Comparison of ENCODE assay signal across 8 mouse cellular contexts in the genomic region with DNA sequence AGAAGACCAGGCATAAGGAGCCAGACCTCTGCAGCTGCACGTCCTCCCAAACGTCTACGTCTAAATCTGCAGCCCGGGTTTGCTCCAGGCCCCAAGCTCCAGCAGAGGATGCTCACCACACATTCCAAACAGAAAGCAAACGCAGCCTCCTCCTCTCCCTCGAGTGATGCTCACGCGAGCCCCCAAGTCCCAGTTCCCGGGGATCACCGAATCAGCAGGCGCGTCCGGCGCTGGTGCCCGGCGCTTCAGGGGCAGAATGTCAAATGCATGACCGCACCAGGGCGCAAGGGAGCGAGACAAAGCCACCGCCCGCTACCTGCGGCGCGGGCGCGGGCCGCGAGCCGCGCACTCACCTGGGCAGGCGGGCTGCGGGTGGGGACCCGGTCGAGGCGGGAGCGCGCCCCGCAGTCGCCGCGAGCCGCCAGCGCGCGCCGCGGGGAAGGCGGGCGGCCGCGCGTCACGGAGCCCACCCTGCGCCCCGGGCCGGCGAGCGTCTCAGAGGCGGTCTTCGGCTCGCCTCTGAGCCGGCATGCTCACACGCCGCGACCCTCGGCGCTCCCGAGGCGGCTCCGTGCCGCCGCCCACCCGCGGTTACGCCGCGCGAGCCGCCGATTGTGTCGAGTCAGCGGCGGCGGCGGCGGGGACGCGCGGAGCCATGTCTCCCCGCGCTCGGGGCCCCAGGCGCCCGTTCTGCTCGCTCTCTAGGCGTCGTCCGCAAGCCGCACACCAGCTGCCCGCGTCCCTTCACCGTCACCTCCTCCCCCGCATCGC. TPM values are rescaled to one million over a fixed set of nuclear protein-coding genes. Genes with fewer than 3 reads are reported as not detected.
DNase-seq lines count a peak whose midpoint lies in the region; ATAC-seq and TF ChIP-seq lines count a peak whose summit lies in the region.

No protein-coding gene starts in this region.

- H3K27me3 ChIP-seq in forebrain, postnatal 0 days (ENCODE audit: insufficient read depth, low read length), result no peaks in the 10 kb centered on the region
- peaks cover 4% of the 10 kb centered on the region; the same call in 1 of the 2 replicates for H3K27me3 ChIP-seq in lung, embryonic 14.5 days (ENCODE audit: insufficient read depth, low read length)

- peak; percentile 33 for TF ChIP-seq CTCF in forebrain, postnatal 0 days (IDR thresholded peaks at IDR 0.05; ENCODE audit: low read depth)
- TF ChIP-seq CTCF in lung, embryonic 14.5 days (IDR thresholded peaks at IDR 0.05; ENCODE audit: low read depth), result no peak

- H3K4me1 ChIP-seq in forebrain, postnatal 0 days (ENCODE audit: insufficient read depth), result peaks cover 7% of the 10 kb centered on the region; the same call in 1 of the 2 replicates
- no peaks in the 10 kb centered on the region for H3K4me1 ChIP-seq in lung, embryonic 14.5 days (ENCODE audit: insufficient read depth)

- H3K36me3 ChIP-seq in forebrain, postnatal 0 days (ENCODE audit: insufficient read depth), result no peaks in the 10 kb centered on the region
- H3K36me3 ChIP-seq in lung, embryonic 14.5 days (ENCODE audit: insufficient read depth), result no peaks in the 10 kb centered on the region

- H3K9me3 ChIP-seq in forebrain, postnatal 0 days (ENCODE audit: low read length), result no peaks in the 10 kb centered on the region
- no peaks in the 10 kb centered on the region for H3K9me3 ChIP-seq in lung, embryonic 14.5 days (ENCODE audit: low read depth, low read length)

- ATAC-seq in forebrain, postnatal 0 days, result peak; percentile 90
- peak; percentile 84 for ATAC-seq in lung, embryonic 14.5 days (ENCODE audit: insufficient read depth)

- H3K4me2 ChIP-seq in forebrain, postnatal 0 days (ENCODE audit: low read depth), result peak overlapping the region; percentile 63
- peak overlapping the region; percentile 83 for H3K4me2 ChIP-seq in lung, embryonic 14.5 days

- H3K27ac ChIP-seq in forebrain, postnatal 0 days (ENCODE audit: low read depth, low read length), result peak overlapping the region; percentile 96
- peak overlapping the region; percentile 83 for H3K27ac ChIP-seq in lung, embryonic 14.5 days (ENCODE audit: low read depth)

- peak overlapping the region; percentile 90 for H3K4me3 ChIP-seq in forebrain, postnatal 0 days (ENCODE audit: low read depth, low read length)
- H3K4me3 ChIP-seq in lung, embryonic 14.5 days (ENCODE audit: low read depth, low read length), result peak overlapping the region; percentile 75

- WGBS in forebrain, postnatal 0 days, result 2% methylated on average over 72 of the region's 104 CpGs
- WGBS in lung, embryonic 14.5 days, result under 1% methylated on average over 94 of the region's 104 CpGs

- peak overlapping the region; percentile 94 for H3K9ac ChIP-seq in forebrain, postnatal 0 days
- peak overlapping the region; percentile 73 for H3K9ac ChIP-seq in lung, embryonic 14.5 days

- intact Hi-C loops in heart, postnatal 25 days (cut with DNase I), result loop anchor here (5.0 kb wide), 1 partner anchor 157 kb away; no protein-coding TSS in a partner anchor

- DNase-seq in ES-CJ7 (ENCODE audit: low read depth, low spot score), result peak; percentile 78
- DNase-seq in cerebellum, adult 18-20 months, result peak; percentile 71 to 82
- peak; percentile 83 for DNase-seq in forebrain, postnatal 0 days
- DNase-seq in heart, postnatal 25 days (ENCODE audit: low spot score), result peak; percentile 2
- peak; percentile 55 for DNase-seq in layer of hippocampus, adult 9-10 months (ENCODE audit: low spot score)
- peak; percentile 78 for DNase-seq in lung, embryonic 14.5 days
- peak; percentile 62 for DNase-seq in ovary, postnatal 36 days (ENCODE audit: low spot score)
- peak; percentile 58 for DNase-seq in yolk sac, embryonic 10.5 days (ENCODE audit: low spot score)

RNA-seq across cellular contexts. Expression of a gene that starts 0.6 kb away (rescaled TPM):
- total RNA-seq in forebrain, postnatal 0 days (2014; rRNA removed), result 15.4 and 16.1 TPM in 2 replicates
- 3.2 and 4.6 TPM in 2 replicates for polyA plus RNA-seq in forebrain, postnatal 0 days (2015; fragmentation: Nextera tagmentation; extraction: Ambion mirVana)
- 10 to 100 TPM in 1 of 2 experiments, 1 to 10 TPM in 1; 8.7 to 11.7 TPM for total RNA-seq in heart, postnatal 25 days (2021)
- 5.3 and 5.8 TPM in 2 replicates for polyA plus RNA-seq in lung, embryonic 14.5 days (2014; fragmentation: Nextera tagmentation; extraction: Ambion mirVana)

RNA-seq across cellular contexts. Expression of a gene that starts 56.1 kb away (rescaled TPM):
- 0.15 and 0.24 TPM in 2 replicates for total RNA-seq in forebrain, postnatal 0 days (2014; rRNA removed)
- 0.11 and 0.15 TPM in 2 replicates for polyA plus RNA-seq in forebrain, postnatal 0 days (2015; fragmentation: Nextera tagmentation; extraction: Ambion mirVana)
- total RNA-seq in heart, postnatal 25 days (2021), result under 1 TPM; 0.25 to 0.29 TPM
- polyA plus RNA-seq in lung, embryonic 14.5 days (2014; fragmentation: Nextera tagmentation; extraction: Ambion mirVana), result 0.25 and 0.65 TPM in 2 replicates

Comparison
In these comparisons a context has a peak if more than half of its experiments do, and no peak if none do; other contexts are left out.
1. Peak in every context shown above with its lines: DNase-seq, ATAC-seq, H3K4me3 ChIP-seq and H3K27ac ChIP-seq.
2. DNase-seq: peak in every context shown above with its lines; median percentile 83 in forebrain, postnatal 0 days; 78 in ES-CJ7; 78 in lung, embryonic 14.5 days; 76 in cerebellum, adult 18-20 months; 62 in ovary, postnatal 36 days; 58 in yolk sac, embryonic 10.5 days; 55 in layer of hippocampus, adult 9-10 months; 2 in heart, postnatal 25 days.